Mouse (Mus musculus) adrenal gland, postnatal 25 days (tissue): ENCODE measurements around the gene Mbd6. TPM values are rescaled to one million over a fixed set of nuclear protein-coding genes. Genes with fewer than 3 reads are reported as not detected.
"Not testable (repeated sequence)": the region's sequence is repeated elsewhere in the genome, so short reads cannot be mapped to it uniquely, and the experiment has no call there.

Source experiments
- DNase-seq: peaks from one replicate; pipeline ENCODE4 v3.0.0; 2021; ENCODE audit warnings: mixed read lengths
- long read RNA-seq: library from polyadenylated mRNA; stranded (forward); transcript quantifications from one replicate; pipeline ENCODE4 v2.0.0, GENCODE M21; 2021
- total RNA-seq: library from RNA; stranded (reverse); gene quantifications from 2 replicates; pipeline ENCODE4 v1.2.3, GENCODE M21; 2021

The Mbd6 gene
- total RNA-seq, result 73.2 and 73.3 TPM in 2 replicates
- long read RNA-seq, partial matches to known transcripts, result 15 of 20 reads
- long read RNA-seq, other reads (novel, unspliced or antisense), result 5 of 20 reads

DNA sequence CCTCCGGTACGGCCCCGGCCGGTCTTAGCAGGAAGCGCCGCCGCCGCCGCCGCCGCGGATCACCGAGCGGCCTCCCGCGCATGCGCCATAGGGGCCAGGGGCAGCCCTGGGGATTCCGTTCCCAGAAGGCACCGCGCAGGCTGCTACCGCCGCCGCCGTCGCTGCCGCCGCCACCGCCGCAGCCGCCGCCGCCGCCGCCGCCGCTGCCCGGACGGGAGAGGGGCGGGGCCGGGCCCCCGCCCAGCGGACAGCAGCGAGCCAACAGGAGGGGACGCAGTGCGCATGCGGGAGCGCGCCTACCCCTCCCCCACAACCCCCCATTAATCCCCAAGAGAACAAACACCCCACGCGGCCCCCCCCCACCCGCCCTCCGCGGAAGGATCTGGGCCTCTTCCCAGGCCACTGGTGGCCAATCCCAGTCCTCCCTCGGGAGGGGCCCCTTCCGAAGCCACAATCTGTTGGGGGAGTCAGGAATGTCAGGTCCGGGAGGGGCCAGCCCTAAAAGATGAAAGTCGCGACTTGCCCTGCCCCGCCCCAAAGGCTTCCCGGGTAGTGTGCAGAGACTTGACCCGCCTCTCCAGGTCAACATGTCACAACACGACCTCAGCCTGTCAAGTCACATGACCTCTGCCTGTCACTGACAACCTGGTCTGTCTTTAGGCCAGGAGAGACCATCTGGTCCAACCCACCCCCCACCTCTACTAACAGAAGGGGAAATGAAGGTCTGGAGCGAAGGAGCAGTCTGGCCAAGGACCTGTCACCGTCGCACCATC lies at the start of gene Mbd6:
Gene Mbd6 (minus strand): TSS at position 219 of the 773 bp plus-strand sequence.
- DNase-seq, result peak; percentile 91

DNA sequence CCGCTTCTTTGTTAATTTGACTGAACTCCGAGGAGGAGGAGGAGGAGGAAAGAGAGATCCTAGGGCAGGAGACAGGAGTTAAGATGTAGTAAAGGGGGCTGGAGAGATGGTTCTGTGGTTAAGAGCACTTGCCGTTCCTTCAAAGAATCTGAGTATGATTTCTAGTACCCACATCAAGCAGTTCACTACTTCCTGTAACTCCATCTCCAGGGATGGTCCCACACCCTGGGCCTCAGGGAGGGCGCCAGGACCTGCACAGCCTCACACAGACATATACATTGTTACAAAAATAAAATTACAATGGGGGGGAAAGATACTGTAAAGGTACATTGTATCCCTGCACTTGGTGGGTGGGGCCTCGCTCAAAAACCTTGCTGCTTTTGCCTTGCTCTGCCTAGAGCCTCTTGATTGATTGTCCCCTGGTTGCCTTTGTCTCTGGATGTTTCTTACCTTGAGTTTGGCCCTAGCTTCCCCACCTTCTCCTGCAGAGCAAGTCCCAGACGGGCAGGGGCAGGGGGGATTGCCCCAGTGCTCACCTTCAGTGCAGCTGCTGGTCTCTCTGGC lies 48.8 kb upstream of the Mbd6 start:
- no peak for DNase-seq

GRCm38 (mm10) chr10:127336952-127337351 lies 48.1 kb upstream of the Mbd6 start:
- no peak for DNase-seq

- no peak for DNase-seq
Observed at GRCm38 (mm10) chr10:127335271-127335670, 46.5 kb upstream of the Mbd6 start.

DNA sequence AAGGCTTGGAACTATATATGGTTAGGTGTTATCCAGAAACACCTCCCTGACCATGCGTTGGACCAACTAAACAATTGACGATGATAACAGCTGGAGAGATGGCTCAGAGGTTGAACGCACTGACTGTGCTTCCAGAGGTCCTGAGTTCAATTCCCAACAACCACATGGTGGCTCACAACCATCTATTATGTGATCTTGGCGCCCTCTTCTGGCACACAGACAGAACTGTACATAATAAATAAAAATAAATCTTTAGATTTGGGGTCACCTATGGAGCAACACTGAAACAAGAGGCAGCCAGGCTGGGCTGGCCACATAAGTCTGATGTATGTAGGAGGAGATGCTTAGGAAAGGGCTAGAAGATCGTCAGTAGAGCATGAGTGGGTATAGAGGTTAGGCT lies 44.3 kb upstream of the Mbd6 start:
- no peak for DNase-seq

DNA sequence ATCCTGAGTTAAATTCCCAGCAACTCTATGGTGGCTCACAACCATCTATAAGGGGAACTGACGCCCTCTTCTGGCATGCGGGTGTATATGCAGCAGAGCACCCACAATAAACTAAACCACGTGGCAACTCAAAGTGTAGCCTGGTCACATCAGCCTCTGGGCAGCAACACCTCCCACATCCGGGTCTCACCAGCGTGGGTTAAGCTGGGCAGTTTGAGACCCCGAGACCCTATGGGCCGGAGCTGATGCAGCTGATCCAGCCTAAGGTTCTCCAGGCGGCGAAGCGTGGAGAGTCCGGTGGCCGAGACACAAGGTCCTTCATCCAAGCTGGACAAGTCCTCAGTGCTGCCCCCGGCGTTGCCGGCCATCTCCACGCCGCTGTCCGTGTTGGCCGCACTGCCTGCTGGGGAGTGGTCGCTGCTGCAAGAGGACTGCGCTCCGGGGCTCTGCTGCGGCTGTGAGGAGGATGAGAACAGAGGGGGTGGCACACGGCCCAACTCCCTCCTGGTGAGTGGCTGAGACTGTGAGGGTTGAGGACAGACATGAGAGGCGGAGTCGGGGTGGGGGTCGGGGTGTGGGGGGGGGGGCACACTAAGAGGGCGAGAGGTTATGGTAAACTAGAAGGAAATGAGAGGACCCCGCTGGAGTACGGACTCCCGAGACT lies 43.5 kb upstream of the Mbd6 start:
- DNase-seq, result no peak

DNA sequence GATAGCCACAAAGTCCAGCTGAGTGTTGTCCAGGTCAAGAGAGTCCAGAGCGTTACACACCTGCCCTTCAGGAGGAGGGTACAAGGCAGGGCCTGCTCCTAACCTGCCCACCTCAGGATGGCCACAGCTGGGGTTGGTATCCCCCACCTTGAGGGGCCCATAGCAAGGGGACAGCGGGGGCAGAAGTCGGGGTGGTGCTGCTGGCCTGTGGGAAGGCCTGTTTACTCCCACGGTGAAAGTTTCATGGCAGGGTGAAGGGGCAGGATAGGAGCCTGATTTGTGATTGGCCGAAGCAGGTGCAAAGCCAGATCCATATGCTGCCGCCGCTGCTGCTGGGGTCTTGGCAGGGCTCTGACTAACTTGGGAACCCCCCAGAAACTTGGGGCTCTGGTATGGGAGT lies 41.4 kb upstream of the Mbd6 start:
- no peak for DNase-seq

- DNase-seq, result no peak
Observed at GRCm38 (mm10) chr10:127327461-127328145, 38.8 kb upstream of the Mbd6 start.

DNA sequence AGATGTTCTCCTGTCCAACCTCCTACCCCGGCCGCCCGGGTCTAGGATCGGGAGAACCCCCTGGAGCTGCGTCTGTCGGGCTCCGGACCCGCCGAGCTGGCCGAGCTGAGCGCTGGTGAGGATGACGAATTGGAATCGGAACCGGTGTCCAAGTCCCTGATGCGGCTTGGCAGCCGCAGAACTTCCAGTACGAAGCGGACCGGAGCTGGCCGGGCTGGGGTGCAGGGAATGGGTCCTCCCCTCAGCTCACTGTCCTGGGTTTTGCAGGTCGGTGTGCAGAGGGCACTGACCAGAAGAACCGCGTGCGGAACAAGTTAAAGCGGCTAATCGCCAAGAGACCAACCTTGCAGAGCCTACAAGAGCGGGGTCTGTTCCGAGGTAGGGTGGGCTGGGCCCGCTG lies 38.0 kb upstream of the Mbd6 start:
- peak; percentile 52 for DNase-seq

DNA sequence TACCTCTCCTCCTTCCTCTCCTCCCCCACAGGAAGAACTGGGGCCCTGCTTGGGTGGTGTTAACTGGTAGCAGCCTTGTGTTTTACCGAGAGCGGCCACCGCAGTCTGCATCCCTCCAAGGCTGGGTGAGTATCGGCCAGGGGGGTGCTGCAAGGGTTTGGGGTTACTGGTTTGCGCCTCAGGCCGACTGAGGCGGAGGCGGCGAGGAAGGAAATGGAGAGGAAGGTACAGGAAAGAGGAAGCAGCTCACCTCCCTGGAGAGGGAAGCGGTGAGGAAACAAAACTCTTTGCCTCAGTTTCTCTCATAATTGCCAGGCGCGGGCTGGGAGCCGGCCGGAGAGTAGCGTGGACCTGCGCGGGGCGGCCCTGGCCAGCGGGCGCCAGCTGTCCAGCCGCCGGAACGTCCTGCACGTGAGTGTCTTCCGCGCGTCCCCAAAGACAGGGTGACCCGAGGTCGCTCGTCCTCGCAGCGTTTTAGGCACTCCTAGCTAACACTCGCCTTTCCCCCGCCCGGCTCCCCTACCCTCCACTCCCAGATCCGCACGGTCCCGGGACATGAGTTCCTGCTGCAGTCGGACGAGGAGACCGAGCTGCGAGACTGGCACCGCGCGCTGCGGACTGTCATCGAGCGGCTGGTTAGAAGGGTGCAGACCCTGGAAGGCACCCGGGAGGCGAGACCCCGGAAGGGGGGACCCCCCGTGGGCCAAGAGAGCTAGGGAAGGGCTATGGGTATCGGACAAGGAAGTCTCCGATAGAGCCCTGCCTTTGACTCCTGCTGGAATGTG lies 37.4 kb upstream of the Mbd6 start:
- peak; percentile 36 for DNase-seq

GRCm38 (mm10) chr10:127325454-127326016 lies 36.7 kb upstream of the Mbd6 start:
- no peak for DNase-seq

- DNase-seq, result no peak
Observed at GRCm38 (mm10) chr10:127324495-127324894, 35.7 kb upstream of the Mbd6 start.

GRCm38 (mm10) chr10:127323131-127323855 lies 34.5 kb upstream of the Mbd6 start:
- no peak for DNase-seq

DNA sequence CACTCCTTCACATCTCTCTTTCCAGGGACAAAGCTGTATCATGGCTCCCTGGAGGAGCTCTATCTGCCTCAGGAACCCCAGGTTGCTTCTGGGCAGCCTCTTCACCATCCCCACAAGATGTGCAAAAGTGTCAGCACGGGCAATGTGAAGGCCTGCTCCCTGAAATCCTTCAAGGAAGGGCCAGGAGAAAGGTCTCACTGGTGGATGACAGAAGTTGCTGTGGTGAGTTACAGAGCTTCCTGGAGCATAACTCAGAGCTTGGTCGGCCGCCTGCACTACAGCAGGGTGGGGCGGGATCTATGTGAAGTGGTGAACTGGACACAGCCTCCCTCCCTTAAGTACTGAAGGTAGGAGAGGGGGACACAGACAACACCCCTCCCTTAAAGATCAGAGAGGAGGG lies 33.9 kb upstream of the Mbd6 start:
- DNase-seq, result no peak

- DNase-seq, result no peak
Observed at GRCm38 (mm10) chr10:127322178-127322577, 33.4 kb upstream of the Mbd6 start.

- no peak for DNase-seq
Observed at GRCm38 (mm10) chr10:127321621-127322020, 32.8 kb upstream of the Mbd6 start, which contains the start of gene Arhgap9. TSS of gene Arhgap9 (plus strand) at chr10:127321964.

GRCm38 (mm10) chr10:127319969-127320368 lies 31.2 kb upstream of the Mbd6 start:
- no peak for DNase-seq

DNA sequence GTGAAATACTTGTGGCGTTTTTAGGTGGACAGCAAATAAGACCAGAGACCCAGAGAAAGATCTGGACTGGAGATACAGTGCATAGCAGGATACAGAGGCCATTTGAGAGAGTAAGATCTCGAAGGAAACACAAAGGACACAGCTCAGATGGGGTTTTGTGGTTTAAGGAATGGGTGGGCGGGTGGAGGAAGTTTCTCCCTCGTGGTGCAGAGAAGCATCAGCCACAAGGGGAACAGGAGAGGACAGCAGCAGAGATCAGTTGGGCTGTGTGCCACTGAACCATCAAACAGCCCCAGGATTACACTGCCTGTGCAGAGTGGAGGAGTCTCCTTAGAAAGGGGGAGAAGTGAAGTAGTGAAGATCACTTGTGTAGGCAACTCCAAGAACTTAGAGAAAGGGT lies 29.2 kb upstream of the Mbd6 start:
- DNase-seq, result no peak

DNA sequence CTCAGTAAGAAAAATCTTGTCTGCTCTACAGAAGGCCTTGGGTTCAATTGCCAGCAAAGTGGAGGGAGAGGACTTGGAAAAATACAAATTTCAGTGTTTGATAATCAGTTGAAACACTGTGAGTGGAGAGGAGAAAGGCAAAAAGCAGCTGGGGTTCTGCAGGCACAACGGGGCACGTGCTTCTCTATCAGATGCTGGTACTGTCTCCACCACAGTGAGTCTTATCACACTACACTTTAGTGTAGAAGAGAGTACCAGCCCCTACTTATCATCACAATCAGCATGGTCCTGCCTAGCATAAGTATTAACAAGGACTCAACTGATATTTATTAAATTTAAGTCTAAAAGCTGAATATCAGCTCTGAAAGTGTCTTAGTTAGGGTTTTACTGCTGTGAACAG lies 28.5 kb upstream of the Mbd6 start:
- no peak for DNase-seq

DNA sequence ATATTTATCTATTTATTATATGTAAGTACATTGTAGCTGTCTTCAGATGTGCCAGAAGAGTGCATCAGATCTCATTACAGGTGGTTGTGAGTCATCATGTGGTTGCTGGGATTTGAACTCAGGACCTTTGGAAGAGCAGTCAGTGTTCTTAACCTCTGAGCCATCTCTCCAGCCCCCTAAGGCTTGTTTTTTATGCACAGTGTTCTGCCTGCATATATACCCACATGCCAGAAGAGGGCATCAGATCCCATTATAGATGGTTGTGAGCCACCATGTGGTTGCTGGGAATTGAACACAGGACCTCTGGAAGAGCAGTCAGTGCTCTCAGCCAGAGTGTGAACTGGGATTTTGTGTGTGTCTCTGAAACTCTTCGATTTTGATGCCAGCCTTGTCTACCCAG lies 26.1 kb upstream of the Mbd6 start:
- DNase-seq, result not testable (repeated sequence)

DNA sequence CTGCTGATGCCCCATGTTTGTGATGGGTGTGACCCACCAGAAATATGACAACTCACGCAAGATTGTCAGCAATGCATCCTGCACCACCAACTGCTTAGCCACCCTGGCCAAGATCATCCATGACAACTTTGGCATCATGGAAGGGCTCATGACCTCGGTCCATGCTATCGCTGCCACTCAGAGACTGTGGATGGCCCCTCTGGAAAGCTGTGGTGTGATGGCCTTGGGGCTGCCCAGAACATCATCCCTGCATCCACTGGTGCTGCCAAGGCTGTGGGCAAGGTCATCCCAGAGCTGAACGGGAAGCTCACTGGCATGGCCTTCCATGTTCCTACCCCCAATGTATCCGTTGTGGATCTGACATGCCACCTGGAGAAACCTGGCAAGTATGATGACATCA lies 24.7 kb upstream of the Mbd6 start:
- not testable (repeated sequence) for DNase-seq
